Mouse (Mus musculus): ENCODE results near the gene Gtpbp8.
A peak's percentile ranks its signal among the peaks of the same experiment; 100 is the strongest.

DNA sequence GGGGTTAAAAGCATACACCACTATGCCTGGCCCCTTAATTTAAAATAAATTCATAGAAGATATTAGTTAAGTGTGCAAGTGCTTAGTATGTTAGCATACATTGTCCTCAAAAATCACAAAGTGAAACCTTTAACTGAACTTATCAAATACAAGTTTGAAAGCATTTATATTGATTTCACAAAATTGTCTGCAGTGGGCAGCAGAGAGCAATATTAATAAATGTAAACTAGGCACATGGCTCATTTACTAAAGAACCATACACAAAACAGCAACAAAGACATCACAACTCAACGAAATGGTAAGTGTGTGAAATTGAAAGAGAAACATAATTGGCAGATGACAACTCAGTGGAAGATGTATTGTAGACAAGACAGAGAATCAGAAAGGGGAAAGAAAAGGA lies 15.6 kb upstream of the Gtpbp8 start:
- TF ChIP-seq EP300 (IDR thresholded peaks at IDR 0.05; ENCODE audit: low read depth) (no peak), CTCF (IDR thresholded peaks at IDR 0.05; ENCODE audit: low read depth) (peak; percentile 33; the same call in 1 of the 2 replicates)
